Mouse (Mus musculus) large intestine, adult 2 months (tissue): ENCODE measurements around the gene Rab5a. TPM values are rescaled to one million over a fixed set of nuclear protein-coding genes. Genes with fewer than 3 reads are reported as not detected.

Source experiments
- DNase-seq: peaks from one replicate; pipeline ENCODE4 v3.0.0-alpha.2; 2012; ENCODE audit warnings: low read depth, low spot score
- WGBS: fragments of 180-500 bp; shearing (Covaris S2); methylation state at CpG from one replicate; pipeline ENCODE4 v1.1.7; 2018; 5-methylcytosine and 5-hydroxymethylcytosine counted together
- polyA plus RNA-seq: library from polyadenylated mRNA; depleted of rRNA; stranded (reverse); fragments of >200 nt; gene quantifications from 2 replicates; pipeline ENCODE4 v1.2.3, GENCODE M21; 2012; rRNA removed

Gene Rab5a
- polyA plus RNA-seq, result 7.8 and 9.7 TPM in 2 replicates

GRCm38 (mm10) chr17:53478858-53479603 is at the start of gene Rab5a:
Gene Rab5a, plus strand, starts transcription at chr17:53479234.
- peak; percentile 97 for DNase-seq

GRCm38 (mm10) chr17:53456152-53456551 is 22.9 kb upstream of the Rab5a start:
- DNase-seq, result no peak
- 67% methylated on average over 2 of the region's 2 CpGs for WGBS

More at GRCm38 (mm10) chr17:53478858-53479603, at the start of gene Rab5a:
- WGBS, result under 1% methylated on average over 75 of the region's 82 CpGs

- no peak for DNase-seq
- 75% methylated on average over 1 of the region's 1 CpGs for WGBS
Measured at GRCm38 (mm10) chr17:53456742-53457141, 22.3 kb upstream of the Rab5a start.

DNA sequence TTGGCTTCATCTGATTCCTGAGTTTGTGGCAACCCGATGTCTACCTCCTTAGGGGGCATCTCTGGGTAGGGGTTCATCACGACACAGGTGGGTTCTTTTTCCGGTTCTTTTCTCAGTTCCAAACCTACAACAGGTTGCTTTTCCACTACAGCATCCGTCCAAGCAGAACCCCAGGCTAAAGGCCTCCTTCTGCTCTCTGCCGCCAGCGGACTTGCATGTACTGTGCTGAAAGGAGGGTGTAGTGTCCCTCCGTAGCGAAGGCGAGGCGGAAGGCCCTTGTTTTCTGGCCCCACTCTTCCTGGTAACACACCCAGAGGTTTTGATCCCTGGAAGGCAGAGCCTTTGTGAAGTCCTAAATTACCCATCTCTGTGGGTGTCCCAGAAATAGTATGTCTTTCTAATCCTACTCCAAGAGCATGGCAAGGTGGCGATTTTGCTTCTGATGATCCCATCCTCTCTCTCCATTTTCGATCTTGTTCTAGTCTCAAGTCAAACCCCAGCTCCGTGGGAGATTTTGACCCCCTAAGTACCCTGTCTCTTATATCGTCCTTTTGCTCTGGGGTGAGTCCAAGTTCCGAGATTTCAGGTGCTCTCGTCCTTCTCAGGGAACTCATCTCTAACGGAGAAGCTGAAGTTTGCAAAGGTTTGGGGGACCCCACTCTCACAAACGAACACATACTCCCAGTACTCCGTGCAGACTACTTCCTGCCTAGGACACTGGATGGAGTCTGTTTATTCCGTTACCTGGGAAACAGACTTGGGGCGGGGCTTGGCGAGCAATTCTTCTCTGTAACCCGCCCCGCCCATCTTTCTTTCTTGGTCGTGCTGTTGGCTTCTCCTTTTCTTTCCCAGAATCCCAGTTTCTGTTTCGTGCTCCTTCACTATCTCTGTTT is 16.2 kb upstream of the Rab5a start, which contains the start of gene Efhb:
Efhb (minus strand) TSS at position 719 of the 893 bp plus-strand sequence.
- DNase-seq, result peak; percentile 84

DNA sequence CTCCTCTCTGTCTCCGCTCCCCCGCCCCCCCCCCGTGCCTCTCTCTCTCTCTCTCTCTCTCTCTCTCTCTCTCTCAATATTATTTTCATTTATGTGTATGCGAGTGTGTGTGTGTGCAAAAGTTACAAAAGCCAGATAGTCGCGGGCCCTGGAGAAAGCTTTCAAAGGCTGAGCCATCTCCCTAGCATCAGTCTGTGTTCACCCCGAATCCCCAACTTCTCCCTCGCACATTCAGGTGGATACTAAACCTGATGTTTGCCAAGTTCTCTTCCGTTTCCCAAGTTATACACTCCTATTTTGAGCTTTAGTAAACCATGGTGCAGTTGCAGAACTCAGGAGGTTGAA is 15.6 kb upstream of the Rab5a start:
- 6% methylated on average over 8 of the region's 9 CpGs for WGBS
- DNase-seq, result no peak

More for the DNA sequence above, 16.2 kb upstream of the Rab5a start, which contains the start of gene Efhb:
- 20% methylated on average over 26 of the region's 26 CpGs for WGBS

DNA sequence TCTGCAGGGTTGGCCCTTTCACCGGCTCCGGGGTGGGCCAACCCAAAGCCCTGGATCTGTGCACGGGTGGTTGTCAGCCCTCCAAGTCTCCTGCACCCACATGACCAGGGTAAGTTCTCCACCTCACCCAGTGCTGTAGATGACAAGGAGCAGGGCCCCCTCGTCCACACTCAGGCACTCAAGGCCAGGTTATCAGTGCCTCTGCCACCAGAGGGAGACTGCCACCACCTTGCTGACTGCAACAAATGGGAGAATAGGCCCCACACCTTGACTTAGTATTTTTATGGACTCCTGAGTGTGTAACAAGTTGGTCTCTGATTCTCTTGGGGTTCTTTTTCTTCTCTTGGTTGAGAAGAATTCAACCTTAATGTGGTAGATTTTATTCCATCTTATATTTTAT is 13.5 kb upstream of the Rab5a start:
- no peak for DNase-seq
- 48% methylated on average over 4 of the region's 4 CpGs for WGBS

DNA sequence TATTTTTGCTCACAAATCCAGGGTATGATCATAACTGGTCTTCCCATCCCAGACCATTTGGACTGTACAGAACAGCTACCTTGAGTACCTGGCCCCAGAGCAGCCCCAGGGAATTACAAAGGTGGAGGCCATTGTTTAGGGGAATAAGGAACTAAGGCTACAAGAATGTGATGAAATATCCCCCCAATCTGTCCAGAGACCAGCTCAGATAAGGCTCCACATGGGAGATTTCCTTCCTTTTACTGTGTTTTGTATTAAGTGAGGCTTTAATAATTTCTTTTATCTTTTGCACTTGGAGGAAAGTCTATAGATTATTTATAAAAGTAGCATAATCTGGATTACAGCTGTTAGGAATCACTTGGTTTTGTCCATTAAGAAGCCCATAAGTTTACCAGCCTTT is 10.3 kb upstream of the Rab5a start:
- no peak for DNase-seq

DNA sequence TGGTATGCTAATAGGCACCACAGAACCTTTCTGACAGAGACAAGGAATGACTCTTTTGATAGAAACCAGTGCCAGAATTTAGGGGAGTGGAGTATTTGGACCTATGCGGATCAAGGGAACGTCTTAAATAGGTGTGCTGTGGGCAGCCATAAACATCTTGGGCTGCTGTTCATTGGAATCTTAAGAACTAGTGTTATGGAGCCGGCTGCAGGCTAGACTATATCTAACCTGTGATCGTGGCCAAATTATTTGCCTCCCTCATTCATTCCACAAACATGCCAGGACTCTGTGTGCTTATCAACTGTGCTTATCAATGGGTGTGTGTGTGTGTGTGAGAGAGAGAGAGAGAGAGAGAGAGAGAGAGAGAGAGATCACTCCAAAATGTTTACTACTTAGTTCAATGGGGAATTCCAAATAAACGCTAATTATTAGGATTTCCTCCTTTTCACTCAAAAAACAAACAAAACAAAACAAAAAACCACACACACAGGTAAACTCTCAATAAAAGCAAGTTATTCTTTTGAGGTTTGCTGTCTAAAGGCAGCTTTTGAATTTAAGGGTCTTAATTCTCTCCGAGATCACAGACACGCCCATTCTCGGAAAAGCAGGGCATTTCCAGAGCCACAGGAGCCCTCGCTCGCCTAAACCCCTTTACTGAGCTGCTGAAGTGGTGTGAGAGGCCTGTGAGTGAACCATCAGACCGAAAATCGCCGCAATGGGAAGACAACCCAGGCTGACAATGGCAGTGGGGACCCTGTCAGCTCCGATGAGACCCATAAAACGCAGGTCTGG is 772 bp upstream of the Rab5a start:
- DNase-seq, result no peak
- 5% methylated on average over 15 of the region's 15 CpGs for whole genome bisulfite sequencing

DNA sequence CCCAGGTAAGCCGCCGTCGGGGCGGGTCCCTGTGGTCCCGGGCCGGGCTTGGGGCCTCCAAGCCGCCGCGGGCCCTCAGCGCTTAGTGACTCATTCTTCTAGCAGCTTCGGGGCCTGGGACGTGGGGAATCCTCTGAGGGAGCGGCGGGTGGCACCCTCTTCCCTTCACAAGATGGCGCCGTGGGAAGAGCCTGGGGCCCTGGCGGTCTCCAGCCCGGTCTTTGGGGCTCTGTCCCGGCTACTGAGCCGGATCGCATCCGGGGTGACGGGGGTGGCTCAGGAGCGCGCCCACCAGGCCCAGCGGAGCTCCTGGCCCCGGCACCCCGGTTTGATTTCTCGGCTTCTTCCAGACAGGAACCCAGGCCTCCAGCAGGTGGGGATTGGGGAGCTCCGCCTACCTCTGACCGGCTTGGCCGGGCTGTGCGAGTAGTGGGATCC is 589 bp downstream of the Rab5a start:
- DNase-seq, result no peak
- WGBS, result 0% methylated on average over 32 of the region's 33 CpGs

GRCm38 (mm10) chr17:53480433-53480832 is 1.4 kb downstream of the Rab5a start:
- no peak for DNase-seq
- 24% methylated on average over 7 of the region's 7 CpGs for WGBS

- DNase-seq, result no peak
Measured at GRCm38 (mm10) chr17:53488291-53489006, 9.4 kb downstream of the Rab5a start.

GRCm38 (mm10) chr17:53489007-53489378 is 10.0 kb downstream of the Rab5a start:
- DNase-seq, result no peak
- 89% methylated on average over 1 of the region's 1 CpGs for WGBS

More at GRCm38 (mm10) chr17:53488291-53489006, 9.4 kb downstream of the Rab5a start:
- 78% methylated on average over 4 of the region's 4 CpGs for WGBS

GRCm38 (mm10) chr17:53502966-53503365 is 23.9 kb downstream of the Rab5a start:
- 90% methylated on average over 2 of the region's 2 CpGs for WGBS

DNA sequence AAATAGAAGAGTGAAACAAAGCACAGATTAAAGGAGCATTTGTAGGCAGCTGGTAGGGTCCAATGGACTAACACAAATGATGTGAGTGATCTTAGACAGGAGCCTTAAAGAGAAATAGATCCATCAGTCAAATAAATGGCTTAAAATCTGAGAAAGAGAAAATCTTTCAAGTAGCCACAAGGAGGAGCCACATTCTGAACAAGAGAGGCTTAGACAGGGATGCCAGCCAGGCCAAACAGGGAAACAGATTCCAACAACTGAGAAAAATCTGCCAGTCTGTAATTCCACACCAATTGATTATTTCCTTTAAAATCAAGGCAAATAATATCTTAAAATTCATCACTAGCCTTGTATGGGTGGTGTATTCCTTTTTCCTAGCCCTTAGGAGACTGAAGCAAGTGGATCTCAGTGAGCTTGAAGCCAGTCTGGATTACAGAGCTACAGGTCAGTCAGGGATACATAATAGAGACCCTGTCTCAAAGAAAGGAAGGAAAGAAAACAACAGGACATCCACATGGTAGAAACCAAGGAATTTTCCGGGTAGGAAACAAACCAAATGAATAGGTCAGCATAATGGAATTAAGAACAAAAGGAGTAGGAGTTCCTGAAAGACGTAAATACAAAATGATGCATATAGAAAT is 33.4 kb downstream of the Rab5a start:
- DNase-seq, result no peak
- WGBS, result 83% methylated on average over 2 of the region's 2 CpGs

More at GRCm38 (mm10) chr17:53502966-53503365, 23.9 kb downstream of the Rab5a start:
- DNase-seq, result no peak

DNA sequence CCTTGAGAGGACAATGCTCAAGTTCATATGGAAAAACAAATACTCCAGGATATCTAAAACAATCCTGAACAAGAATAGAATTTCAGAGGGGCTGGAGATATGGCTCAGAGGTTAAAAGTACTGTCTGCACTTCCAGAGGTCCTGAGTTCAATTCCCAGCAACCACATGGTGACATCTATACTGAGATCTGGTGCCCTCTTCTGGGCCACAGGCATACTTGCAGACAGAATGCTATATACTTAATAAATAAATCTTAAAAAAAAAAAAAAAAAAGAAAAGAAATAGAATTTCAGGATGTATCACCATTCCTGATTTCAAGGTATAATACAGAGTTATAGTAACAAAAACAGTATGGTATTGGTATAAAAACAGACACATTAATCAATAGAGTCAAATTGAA is 40.3 kb downstream of the Rab5a start:
- no peak for DNase-seq

DNA sequence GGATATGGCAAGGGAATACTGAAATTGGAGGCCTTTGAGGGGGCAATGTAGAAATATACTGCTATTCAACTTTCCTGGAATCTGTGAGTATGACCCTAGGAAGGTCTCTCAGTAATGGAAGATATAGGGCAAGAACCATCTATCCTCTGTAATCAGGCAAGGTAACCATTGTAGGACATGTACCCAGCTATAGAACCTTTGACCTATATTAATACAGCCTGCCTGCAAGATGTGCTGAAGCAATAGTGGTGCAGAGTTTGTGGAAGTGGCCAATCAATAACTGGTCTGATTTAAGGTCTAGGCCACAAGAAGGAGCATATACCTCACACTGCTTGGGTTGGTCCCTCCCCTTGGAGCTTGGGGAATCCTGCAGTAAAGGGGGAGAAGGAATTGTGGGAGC is 41.5 kb downstream of the Rab5a start:
- DNase-seq, result no peak

GRCm38 (mm10) chr17:53528034-53528433 is 49.0 kb downstream of the Rab5a start:
- WGBS, result 22% methylated on average over 2 of the region's 2 CpGs
- DNase-seq, result no peak

GRCm38 (mm10) chr17:53531160-53531559 is 52.1 kb downstream of the Rab5a start:
- DNase-seq, result no peak
- 54% methylated on average over 2 of the region's 2 CpGs for WGBS

- WGBS, result 25% methylated on average over 2 of the region's 2 CpGs
- no peak for DNase-seq
Measured at GRCm38 (mm10) chr17:53532425-53532824, 53.4 kb downstream of the Rab5a start.
